Mouse (Mus musculus): ENCODE results near the gene C5ar2.

DNA sequence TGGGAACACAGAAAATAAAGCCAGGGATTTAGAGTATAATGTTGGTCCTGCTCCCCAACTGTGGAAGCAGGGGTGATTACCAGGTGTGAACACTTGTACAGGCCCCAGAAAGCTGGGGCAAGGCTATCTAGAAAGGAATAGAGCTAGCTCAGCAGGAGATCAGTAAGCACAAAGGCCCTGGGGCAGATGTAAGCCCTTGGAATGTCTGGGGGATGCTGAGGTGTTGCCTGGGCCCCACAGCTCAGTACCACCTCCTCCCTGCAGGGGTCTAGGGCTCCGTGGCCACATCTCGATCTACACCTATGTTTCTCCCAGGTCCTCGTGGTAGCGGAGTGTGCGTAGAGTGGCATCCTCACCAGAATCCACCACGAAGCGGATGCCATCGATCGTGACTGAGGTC, 30.0 kb downstream of the C5ar2 start:
- TF ChIP-seq CTCF (IDR thresholded peaks at IDR 0.05; ENCODE audit: low read depth) (no peak), EP300 (IDR thresholded peaks at IDR 0.05; ENCODE audit: low read depth) (no peak)
